Mouse (Mus musculus) liver, embryonic 13.5 days (tissue): ENCODE measurements around the gene Stim1. TPM values are rescaled to one million over a fixed set of nuclear protein-coding genes. Genes with fewer than 3 reads are reported as not detected.
"Not testable (repeated sequence)": the region's sequence is repeated elsewhere in the genome, so short reads cannot be mapped to it uniquely, and the experiment has no call there.

Experiments
- ATAC-seq: fragments of 200-750 bp; cut with Nextera tagmentation; 2 replicates; pipeline ENCODE4 v1.8.0; 2017; ENCODE audit warnings: low read depth, mild to moderate bottlenecking, moderate number of reproducible peaks, moderate library complexity
- DNase-seq: peaks from one replicate; pipeline ENCODE4 v3.0.0; 2022
- H3K27ac ChIP-seq: fragments of 300-500 bp; sonication (generic); 2 replicates; pipeline ENCODE4 v1.5.1; 2015; ENCODE audit warnings: moderate library complexity, mild to moderate bottlenecking, inconsistent platforms
- H3K27me3 ChIP-seq: fragments of 300-500 bp; sonication (generic); 2 replicates; pipeline ENCODE4 v1.6.1; 2015; ENCODE audit warnings: mild to moderate bottlenecking, inconsistent platforms
- H3K36me3 ChIP-seq: fragments of 300-500 bp; sonication (generic); 2 replicates; pipeline ENCODE4 v1.6.1; 2015; ENCODE audit warnings: mild to moderate bottlenecking, inconsistent platforms
- H3K4me1 ChIP-seq: fragments of 300-500 bp; sonication (generic); replicated peaks from 2 replicates; pipeline ENCODE4 v1.6.1; 2015; ENCODE audit warnings: inconsistent platforms
- H3K4me2 ChIP-seq: fragments of 300-500 bp; sonication (generic); 2 replicates; pipeline ENCODE4 v1.6.1; 2015; ENCODE audit warnings: inconsistent platforms, mild to moderate bottlenecking, moderate library complexity
- H3K4me3 ChIP-seq: fragments of 300-500 bp; sonication (generic); replicated peaks from 2 replicates; pipeline ENCODE4 v1.5.1; 2015; ENCODE audit warnings: mild to moderate bottlenecking, inconsistent platforms
- H3K9ac ChIP-seq: fragments of 300-500 bp; sonication (generic); 2 replicates; pipeline ENCODE4 v1.6.1; 2015; ENCODE audit warnings: mild to moderate bottlenecking, inconsistent platforms
- H3K9me3 ChIP-seq: fragments of 300-500 bp; sonication (generic); replicated peaks from 2 replicates; pipeline ENCODE4 v1.6.1; 2016; ENCODE audit warnings: inconsistent platforms
- WGBS: fragments of 180-500 bp; shearing (Covaris S2); methylation state at CpG from one replicate; pipeline ENCODE4 v1.1.7; 2015; ENCODE audit not compliant: insufficient replicate concordance; 5-methylcytosine and 5-hydroxymethylcytosine counted together
- polyA plus RNA-seq: library from polyadenylated mRNA; unstranded; fragments of >200 nt; fragmentation: Nextera tagmentation; extraction: Ambion mirVana; gene quantifications from 2 replicates; pipeline ENCODE4 v1.2.1, GENCODE M21; 2015

Gene Stim1
- polyA plus RNA-seq, 1 experiment from 2014 or later: 13.3 TPM

DNA sequence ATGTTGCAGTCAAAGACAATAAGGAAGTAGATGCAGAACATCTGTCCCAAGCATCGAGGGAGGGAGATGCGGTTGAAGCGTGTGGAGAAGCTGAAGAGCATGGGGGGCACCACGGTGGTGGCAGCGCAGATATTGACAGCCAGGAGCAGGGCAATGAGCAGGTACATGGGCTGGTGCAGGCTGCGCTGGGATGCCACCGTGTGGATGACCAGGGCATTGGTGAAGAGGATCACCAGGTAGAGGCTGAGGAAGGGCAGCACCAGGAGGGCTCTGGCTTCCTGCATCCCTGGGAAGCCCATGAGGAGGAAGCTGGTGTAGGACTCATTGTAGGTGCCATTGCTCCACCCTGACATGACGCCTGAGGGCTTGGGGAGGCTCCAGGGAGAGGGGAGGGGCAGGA lies 217.2 kb downstream of the Stim1 start:
- H3K27ac ChIP-seq, H3K9ac ChIP-seq, DNase-seq, H3K4me3 ChIP-seq, H3K27me3 ChIP-seq, H3K4me2 ChIP-seq, ATAC-seq, H3K36me3 ChIP-seq, H3K9me3 ChIP-seq: not testable (repeated sequence)
- H3K4me1 ChIP-seq: peaks cover 39% of the 10 kb centered on the region
- WGBS: 56% methylated on average over 6 of the region's 8 CpGs

DNA sequence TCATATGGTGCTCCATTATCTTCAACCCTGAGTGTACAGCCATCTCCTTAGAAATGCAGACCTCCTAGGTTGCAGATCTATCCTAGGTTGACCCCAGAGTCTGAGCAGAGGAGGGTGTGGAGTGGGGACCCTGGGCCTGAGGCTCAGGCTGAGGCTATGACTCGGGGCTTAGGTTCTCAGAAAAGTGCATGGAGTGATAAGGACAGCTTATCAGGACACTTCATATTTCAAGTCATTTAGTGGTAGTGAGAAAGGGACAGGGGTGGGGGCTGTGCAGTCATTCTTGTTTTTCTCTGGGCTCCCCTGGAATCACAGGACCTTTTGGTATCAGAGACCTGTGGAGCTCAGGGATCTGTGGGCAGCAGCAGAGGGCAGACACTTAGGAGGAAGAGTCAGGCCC lies 218.5 kb downstream of the Stim1 start:
- peak overlapping the region; percentile 19 for H3K4me2 ChIP-seq
- DNase-seq (peak; percentile 25), ATAC-seq (peak; percentile 86)
- H3K4me3 ChIP-seq: no peak overlapping the region
- no peak overlapping the region for H3K9ac ChIP-seq
- H3K27ac ChIP-seq: no peak overlapping the region
- H3K27me3 ChIP-seq: no peaks in the 10 kb centered on the region
- 7% methylated on average over 1 of the region's 1 CpGs for WGBS
- peaks cover 39% of the 10 kb centered on the region for H3K4me1 ChIP-seq
- H3K36me3 ChIP-seq: no peaks in the 10 kb centered on the region
- no peaks in the 10 kb centered on the region for H3K9me3 ChIP-seq

Other genes starting within 250 kb of the Stim1 start
- 9.1 and 11.1 TPM in 2 replicates for gene Il18bp, start 249.1 kb upstream of the Stim1 start, polyA plus RNA-seq
- gene Rnf121, start 202.3 kb upstream of the Stim1 start, polyA plus RNA-seq: 10.6 and 11.6 TPM in 2 replicates
- 13.6 and 14.2 TPM in 2 replicates for gene Xndc1, start 202.3 kb upstream of the Stim1 start, polyA plus RNA-seq
- gene Xntrpc, start 202.1 kb upstream of the Stim1 start, polyA plus RNA-seq: 0.22 and 0.28 TPM in 2 replicates
- not detected in 2 replicates for gene Trpc2, start 184.7 kb upstream of the Stim1 start, polyA plus RNA-seq
- 0.22 and 0.48 TPM in 2 replicates for gene Art1, start 166.1 kb upstream of the Stim1 start, polyA plus RNA-seq
- gene Art5, start 158.3 kb upstream of the Stim1 start, polyA plus RNA-seq: 0.07 and 0.32 TPM in 2 replicates
- not detected in 2 replicates for gene Chrna10, start 151.0 kb upstream of the Stim1 start, polyA plus RNA-seq
- 16.9 and 20.7 TPM in 2 replicates for gene Nup98, start 57.6 kb upstream of the Stim1 start, polyA plus RNA-seq
- 23.3 and 27.3 TPM in 2 replicates for gene Pgap2, start 57.6 kb upstream of the Stim1 start, polyA plus RNA-seq
- gene Rhog, start 11.8 kb upstream of the Stim1 start, polyA plus RNA-seq: 56.0 and 58.2 TPM in 2 replicates
- 223 and 242 TPM in 2 replicates for gene Rrm1, start 173.9 kb downstream of the Stim1 start, polyA plus RNA-seq
- gene Olfr543, start 213.9 kb downstream of the Stim1 start, polyA plus RNA-seq: 0.38 and 0.40 TPM in 2 replicates
- 0.03 and 0.13 TPM in 2 replicates for gene Olfr544, start 220.5 kb downstream of the Stim1 start, polyA plus RNA-seq
- not detected in 2 replicates for gene Olfr545, start 231.8 kb downstream of the Stim1 start, polyA plus RNA-seq